Mouse (Mus musculus) monocyte, adult 5-6 weeks (primary cell): ENCODE data around the gene Dst. TPM values are rescaled to one million over a fixed set of nuclear protein-coding genes. Genes with fewer than 3 reads are reported as not detected.

Source experiments
- ATAC-seq: fragments of 153-309, 156-312 bp; replicated peaks from 2 replicates; pipeline ENCODE4 v1.8.0; 2017; ENCODE audit warnings: mild to moderate bottlenecking; ENCODE audit not compliant: low TSS enrichment, insufficient number of reproducible peaks, severe bottlenecking, poor library complexity, low FRiP score
- total RNA-seq: library from RNA; stranded (forward); fragments of 200-1000, 200-491, 200-594 nt; gene quantifications from 3 replicates; pipeline ENCODE4 v1.2.3, GENCODE M21; 2017

Gene Dst
- total RNA-seq, result 0.29 to 2.0 TPM (median 0.96 TPM) in 3 replicates

GRCm38 (mm10) chr1:33908191-33908962, at the start of gene Dst:
Gene Dst, plus strand, starts transcription at chr1:33908225.
- ATAC-seq, result no peak

DNA sequence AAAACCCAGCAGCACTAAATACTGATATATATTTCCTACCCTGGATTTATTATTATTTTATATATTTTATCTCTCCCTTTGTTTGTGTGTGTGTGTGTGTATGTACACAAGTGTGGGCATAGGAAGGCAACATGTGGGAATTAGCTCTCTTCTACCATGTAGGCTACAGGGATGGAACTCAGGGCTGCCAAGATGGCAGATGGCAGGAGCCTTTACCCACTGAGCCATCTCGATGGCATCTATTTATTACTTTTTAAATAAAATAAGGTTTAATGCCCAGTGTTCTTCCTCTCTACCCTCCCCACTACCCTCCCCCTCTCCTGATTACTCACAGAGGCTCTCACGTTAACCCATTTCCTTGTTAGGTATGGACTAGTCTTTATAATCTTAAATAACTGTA, 39.0 kb upstream of the Dst start:
- ATAC-seq, result no peak

DNA sequence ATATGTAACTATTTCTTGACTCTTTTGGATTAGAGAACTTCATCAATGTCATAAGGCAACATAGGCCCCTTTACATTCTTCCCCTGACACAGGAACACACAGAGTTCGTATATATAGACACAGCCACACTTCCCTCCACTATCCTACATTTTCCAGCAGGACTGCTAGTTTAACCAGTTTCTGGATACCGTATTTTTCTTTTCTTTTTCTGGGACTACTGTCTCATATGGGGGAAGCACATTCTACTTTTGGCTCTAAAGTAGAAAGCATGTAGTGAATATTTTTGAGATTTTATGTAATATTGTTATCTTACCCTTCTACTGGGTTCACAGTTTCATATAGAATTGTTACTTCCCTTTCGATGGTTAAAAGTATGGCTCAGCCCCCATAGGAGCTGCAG, 38.6 kb upstream of the Dst start:
- ATAC-seq, result no peak

DNA sequence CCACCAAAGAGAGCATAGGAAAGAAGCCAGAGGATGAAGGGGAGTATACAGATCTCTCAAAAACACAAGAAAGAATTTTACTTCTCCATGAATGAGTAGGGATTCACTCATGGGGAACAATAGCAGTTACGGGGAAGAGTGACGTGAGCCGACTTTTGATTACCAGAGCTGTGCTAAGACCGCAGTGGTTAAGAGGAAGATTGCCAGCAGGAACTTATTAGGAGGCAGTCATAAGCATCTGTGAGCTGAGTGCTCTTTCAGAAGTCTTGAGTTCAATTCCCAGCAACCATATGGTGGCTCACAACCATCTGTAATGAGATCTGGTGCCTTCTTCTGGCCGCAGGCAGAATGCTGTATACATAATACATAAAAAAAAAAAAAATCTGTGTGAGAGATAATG, 34.5 kb upstream of the Dst start:
- ATAC-seq, result no peak

GRCm38 (mm10) chr1:33875691-33876090, 32.3 kb upstream of the Dst start:
- ATAC-seq, result no peak

DNA sequence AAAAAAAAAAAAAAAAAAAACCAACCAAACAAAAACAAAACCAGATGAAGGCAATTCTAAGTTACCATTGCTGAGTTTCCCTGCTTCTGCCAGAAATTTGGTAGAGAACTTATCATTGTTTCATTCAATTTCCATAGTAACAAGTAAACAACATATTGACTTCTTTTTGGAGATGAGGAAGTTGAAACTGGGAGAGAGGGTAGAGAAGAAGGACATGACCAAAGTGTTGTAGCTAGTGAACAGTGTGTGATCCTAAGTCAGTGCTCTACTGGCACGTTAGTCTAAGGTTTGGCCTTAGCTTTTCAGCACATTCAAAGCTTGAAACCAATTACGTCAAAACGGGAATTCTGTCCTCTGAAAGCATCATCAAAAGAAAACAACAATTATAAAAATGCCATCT, 31.6 kb upstream of the Dst start:
- ATAC-seq, result peak; percentile 59; the same call in 1 of the 2 replicates

GRCm38 (mm10) chr1:33878170-33878569, 29.9 kb upstream of the Dst start:
- no peak for ATAC-seq

DNA sequence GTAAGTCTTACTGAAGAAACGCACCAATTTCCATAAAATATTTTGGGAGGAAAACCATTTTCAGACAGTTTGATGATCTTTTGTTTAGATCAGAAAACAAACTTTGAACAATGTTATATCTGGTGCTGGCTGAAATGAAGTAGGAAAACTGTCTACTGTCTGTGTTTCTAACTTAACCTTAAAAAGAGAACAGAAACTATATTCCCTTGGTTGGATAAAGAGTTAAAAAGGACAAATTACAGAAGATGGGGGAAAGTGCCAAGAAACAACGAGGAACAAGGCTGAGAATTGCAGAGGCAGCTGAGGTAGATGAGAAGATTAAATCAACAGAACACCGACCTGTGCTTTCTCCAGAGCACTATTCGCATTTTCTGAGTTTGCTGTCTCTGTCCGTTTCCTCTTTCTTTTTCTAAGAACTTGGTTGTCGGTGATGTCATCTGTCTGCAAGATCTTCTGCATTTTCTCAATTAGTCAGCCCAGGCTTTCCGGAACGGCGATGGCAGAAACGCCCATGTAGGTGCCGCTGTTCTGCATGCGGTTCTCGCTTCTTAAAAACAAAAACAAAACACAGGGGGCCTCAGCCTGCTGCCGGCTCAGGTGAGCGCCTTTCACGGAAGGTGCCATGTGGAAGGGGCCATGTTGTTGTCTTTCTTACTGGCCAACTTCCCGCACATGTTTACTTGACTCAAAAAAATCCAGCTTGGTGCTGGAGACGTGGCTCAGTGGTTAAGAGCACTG, 24.8 kb upstream of the Dst start:
- peak; percentile 90 for ATAC-seq

DNA sequence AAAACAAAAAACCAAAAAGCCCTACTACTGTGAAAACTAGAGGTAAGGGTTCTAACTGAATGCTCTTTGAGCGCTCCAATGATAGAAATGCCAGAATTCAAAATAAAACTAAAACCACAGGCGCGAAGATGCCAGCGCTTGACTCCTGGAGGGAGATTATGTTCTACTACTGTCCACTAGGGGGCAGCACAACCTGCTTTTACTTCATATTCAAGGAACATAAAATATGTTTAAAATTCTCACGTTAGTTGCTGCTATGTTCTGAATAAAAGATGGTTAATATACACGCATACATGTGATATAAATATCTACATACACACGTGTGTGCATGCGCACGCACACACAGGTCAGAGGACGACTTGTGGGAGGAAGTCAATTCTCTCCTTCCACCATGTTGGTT, 15.2 kb upstream of the Dst start:
- no peak for ATAC-seq

DNA sequence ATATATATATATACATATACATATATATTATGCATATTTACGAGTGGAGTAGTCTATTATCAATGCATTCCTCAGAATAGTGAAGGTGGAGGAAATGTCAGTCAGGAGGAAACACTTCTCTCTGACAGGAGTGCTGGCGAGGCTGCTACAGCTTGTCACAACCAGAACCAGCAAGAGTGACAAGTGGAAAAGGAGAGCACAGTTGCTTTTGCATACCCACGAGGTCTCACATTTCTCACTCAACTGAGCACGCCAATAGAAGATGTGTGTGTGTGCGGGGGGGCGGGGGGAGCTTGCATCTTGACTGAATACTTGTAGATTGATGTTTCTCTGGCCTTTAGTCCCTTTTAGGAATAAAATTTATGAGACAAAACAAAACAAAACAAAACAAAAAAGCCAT, 11.9 kb upstream of the Dst start:
- ATAC-seq, result no peak

GRCm38 (mm10) chr1:33896666-33897065, 11.4 kb upstream of the Dst start:
- no peak for ATAC-seq

DNA sequence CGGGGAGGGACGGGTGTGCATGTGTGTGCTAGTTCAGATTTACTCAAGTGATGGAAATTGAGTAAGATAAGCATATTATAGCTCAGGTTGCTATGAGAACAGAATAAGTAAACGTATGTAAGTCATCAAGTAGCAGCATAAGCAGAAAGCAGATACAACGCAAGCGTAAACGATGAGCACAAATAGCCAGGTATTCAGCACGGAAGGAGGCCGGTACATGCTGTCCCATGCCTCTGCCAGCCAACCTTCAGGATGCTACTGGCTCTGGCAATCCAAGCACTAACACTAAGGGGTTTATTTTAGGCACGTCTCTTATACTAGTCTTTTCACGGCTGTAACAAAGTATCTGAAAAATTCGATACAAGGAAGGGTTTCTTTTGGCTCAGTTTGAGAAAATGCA, 10.6 kb upstream of the Dst start:
- ATAC-seq, result no peak

DNA sequence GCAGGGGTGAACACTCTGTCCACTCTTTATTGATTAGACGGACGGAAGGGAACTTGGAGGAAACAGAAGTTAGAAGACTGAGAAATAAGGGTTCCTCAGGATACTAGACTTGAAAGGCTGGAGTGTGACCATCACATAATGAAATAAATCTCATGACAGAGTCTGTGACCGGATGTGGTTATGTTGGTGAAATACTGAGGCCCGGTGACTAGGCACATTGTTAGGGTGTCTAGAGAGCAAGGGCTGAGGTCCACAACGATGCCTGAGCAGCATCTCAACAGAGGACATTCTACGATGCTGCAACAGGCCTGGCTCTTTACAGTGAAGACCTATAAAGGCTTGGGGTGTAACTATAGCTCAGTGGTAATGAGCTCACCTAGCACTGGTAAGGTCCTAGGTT, 9.7 kb upstream of the Dst start:
- ATAC-seq, result no peak

DNA sequence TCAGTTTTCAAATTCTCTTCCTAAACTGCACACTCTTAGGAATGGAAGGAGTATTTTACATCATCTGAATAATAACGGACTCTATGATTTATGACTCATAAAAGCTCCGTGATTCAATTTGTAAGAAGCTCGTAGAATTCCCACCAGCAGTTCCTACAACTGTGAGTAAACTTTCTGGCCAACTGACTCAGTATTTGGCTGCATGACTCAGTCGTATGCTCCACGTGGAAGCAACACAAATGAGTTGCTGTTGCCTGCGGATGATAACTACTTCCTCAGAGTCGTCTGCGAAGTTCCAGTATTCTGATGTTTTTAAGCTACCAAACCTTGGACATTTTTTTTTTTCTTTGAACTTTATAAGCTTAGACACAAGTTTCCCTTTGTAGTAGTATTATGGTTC, 7.8 kb upstream of the Dst start:
- no peak for ATAC-seq

GRCm38 (mm10) chr1:33903587-33903986, 4.4 kb upstream of the Dst start:
- peak; percentile 61 for ATAC-seq

GRCm38 (mm10) chr1:33906216-33906615, 1.8 kb upstream of the Dst start:
- no peak for ATAC-seq

DNA sequence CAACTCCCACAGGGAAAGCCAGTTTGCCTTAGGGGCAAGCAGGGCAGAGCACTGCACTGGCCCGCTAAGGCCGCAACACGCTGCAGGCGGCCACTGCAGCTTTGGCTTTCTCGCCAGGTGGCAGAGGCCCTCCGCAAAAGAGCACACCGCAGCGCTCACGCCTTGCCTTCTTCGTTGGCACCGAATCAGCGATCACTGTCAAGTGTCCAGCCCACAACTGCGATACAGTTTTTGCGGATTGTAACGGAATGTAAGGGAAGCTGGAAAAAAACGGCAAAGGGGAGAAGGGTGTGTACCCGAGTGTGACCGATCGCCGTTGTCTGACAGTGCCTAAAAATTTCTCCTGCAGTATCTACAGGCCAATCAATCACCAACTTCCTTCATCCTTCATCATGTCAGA, 1.1 kb upstream of the Dst start:
- ATAC-seq, result no peak

DNA sequence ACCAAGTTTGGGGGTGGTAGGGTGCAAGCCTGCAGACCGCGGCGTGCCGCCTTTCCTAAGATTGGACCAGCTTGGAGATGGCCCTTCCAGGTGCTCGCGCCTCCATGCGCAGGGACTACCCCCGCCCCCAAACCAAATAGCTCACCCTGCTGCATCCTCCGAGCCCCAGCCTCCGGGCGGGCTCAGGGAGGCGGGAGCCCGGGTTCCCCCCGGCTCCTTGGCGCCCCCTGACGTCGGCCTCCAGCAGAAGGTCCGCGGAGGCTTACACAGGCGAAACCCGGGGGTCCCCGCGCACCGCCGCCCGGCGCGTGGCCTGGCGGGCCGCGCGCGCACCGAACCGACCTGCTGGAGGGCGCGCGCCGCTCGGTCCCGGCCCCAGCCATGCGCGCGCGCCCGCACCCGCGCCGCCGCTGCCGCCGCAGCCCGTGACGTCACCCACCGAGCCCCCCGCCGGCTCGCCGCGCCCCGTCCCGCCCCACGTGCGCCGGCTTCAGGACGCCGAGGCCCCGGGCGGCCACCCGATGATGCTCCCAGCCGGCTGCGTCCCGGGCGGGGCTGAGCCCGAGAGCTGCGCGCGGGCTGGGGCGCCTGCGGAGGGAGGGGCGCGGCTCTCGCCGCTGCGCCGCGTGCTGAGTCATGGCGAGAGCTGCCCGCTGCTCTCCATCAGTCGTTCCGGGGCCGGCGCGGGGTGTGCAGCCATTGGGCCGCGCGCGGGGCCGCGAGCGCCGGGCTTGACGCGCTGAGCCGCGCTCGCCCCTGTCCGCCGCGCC, 419 bp upstream of the Dst start, which contains the start of gene Bend6:
Gene Bend6 (minus strand): TSS at position 396 of the 770 bp plus-strand sequence.
- ATAC-seq, result no peak

- no peak for ATAC-seq
Observed at GRCm38 (mm10) chr1:33911589-33911988, 3.6 kb downstream of the Dst start.
